Mouse (Mus musculus) layer of hippocampus, postnatal 10 days (tissue): ENCODE results near the gene Abcc12. TPM values are rescaled to one million over a fixed set of nuclear protein-coding genes. Genes with fewer than 3 reads are reported as not detected.

Experiments used
- DNase-seq, 2 experiments: peaks; one replicate each; pipeline ENCODE4 v3.0.0; 2021; ENCODE audit warnings: low spot score in 2 of 2
- microRNA-seq, 2 experiments: library from miRNA; unstranded; fragments of <30 nt; microRNA quantifications; one replicate each; pipeline ENCODE4 v1.2.0; 2021
- total RNA-seq, 2 experiments: library from RNA; stranded (reverse); gene quantifications; 2 replicates each; pipeline ENCODE4 v1.2.3; 2021

Gene Abcc12
- total RNA-seq, 2 experiments from 2014 or later: 0.67 to 0.80 TPM

DNA sequence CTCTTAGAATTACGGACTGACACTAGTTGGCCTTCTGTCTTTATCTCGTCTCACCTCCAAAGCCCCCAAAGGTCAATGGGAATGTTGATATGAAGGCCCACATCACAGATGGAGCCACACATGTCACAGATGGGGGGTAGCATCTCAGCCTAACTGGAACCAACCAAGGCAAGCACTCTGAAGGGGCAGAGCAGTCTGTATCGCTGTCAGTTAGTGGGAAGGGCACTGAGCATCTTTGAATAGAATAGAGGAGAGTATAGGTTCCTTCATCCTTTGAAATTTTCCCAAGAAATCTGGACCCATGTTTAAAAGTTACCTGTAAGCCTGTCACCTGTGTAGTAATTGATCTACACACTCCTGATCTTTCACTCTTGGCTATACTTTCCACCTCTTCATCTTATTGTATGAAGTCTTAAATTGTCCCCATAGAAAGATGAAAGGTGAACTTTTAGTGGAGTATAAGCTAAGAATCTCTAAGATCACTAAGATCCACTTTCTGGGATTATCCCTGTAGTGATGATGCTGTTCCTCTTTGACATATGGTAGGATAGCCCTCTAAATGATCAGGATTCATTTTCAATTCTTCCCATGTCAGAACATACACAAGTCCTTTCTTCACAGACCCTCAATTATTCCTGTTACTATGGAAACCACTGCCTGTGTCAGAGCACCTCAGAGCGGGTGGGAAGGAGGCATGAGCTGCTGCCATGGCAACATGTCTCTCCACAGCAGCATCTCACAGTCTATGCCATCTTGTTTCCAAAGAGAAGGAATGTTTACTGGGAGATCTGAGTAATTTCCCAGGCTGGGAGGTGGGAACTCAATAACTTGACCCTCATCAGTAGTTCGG lies 142.1 kb downstream of the Abcc12 start:
- peak; percentile 38 to 50 for DNase-seq

DNA sequence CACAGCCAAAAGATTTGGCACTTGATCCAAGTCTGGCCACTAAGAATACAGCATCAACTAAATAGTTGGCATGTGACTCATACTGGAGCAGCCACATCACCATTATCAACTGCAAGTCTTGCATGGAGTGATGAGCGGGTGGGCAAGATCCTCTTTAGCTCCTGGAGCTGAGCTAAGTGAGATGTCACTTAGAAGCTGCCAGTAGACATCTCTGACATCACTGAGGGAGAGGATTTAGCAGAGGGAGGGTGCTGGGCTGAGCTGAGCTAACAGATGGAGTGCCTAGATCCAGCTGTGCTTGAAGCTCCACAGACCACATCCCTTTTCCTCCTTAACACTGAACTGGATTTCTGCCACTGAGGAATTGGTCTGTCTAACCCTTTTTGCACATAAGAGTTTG lies 143.1 kb downstream of the Abcc12 start:
- no peak for DNase-seq

Small RNA genes within 50 kb of the gene (microRNA-seq; reads per million reads assigned to microRNA genes)
- 0 reads per million in 2 experiments for gene Gm44348

Other genes with a start within 250 kb of the Abcc12 start
- gene Lonp2, start 43.4 kb upstream of the Abcc12 start, total RNA-seq: 10 to 100 TPM; 61.6 to 61.8 TPM
- gene Gm10638, start 165.0 kb upstream of the Abcc12 start, total RNA-seq: 1 to 10 TPM; 3.2 to 4.5 TPM
- gene Siah1a, start 165.2 kb upstream of the Abcc12 start, total RNA-seq: 10 to 100 TPM; 36.2 to 37.7 TPM